Comparison of ENCODE assay signal across 17 mouse cellular contexts in the genomic region with DNA sequence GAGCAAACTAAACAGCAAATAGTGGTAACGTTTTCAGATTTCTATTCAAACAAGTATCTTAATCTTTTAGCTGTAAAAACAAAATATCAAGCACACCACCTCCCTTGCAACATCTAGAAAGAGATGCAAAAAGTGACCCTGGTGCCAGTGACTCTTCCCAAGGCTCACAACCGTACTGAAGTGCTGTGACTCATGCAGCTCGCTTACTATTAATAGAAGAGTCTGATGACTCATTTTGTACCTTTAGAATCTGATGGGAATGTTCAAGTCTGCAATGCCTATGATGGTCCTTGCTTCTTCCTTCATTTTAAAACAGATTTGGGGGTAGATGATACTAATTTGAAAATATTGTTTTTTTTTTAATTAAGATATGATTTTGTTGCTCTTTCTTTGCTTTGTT.
DNase-seq lines count a peak whose midpoint lies in the region; ATAC-seq and TF ChIP-seq lines count a peak whose summit lies in the region.
"Had no signal": no experiment of that assay in that cellular context is flagged by ENCODE, and none has a peak within 500 bp of the region (broad histone marks: within the 10 kb centered on the region; RNA-seq: fewer than 3 reads in every experiment).

No protein-coding gene starts in this region.

- no peak overlapping the region for H3K4me2 ChIP-seq in forebrain, embryonic 12.5 days
- H3K4me2 ChIP-seq: embryonic facial prominence, embryonic 13.5 days; heart, embryonic 12.5 days; liver, embryonic 15.5 days had no signal

- H3K4me1 ChIP-seq in forebrain, embryonic 12.5 days = no peaks in the 10 kb centered on the region
- H3K4me1 ChIP-seq: embryonic facial prominence, embryonic 13.5 days; liver, embryonic 15.5 days; midbrain, embryonic 10.5 days had no signal

- no peaks in the 10 kb centered on the region for H3K36me3 ChIP-seq in forebrain, embryonic 12.5 days (replicated peaks)
- H3K36me3 ChIP-seq: embryonic facial prominence, embryonic 13.5 days; heart, embryonic 12.5 days; liver, embryonic 15.5 days; midbrain, embryonic 10.5 days had no signal

- H3K9me3 ChIP-seq in forebrain, embryonic 12.5 days = no peaks in the 10 kb centered on the region
- H3K9me3 ChIP-seq: embryonic facial prominence, embryonic 13.5 days; heart, embryonic 12.5 days; liver, embryonic 15.5 days; midbrain, embryonic 10.5 days had no signal

- H3K4me3 ChIP-seq in gastrocnemius, adult 2 months = no peak overlapping the region
- no peak overlapping the region for H3K4me3 ChIP-seq in forebrain, embryonic 12.5 days (replicated peaks)
- H3K4me3 ChIP-seq: embryonic facial prominence, embryonic 13.5 days; heart, embryonic 12.5 days; liver, embryonic 15.5 days; midbrain, embryonic 10.5 days had no signal

- no peak for ATAC-seq in forebrain, embryonic 12.5 days (ENCODE audit: low FRiP score)

- WGBS in forebrain, embryonic 12.5 days = 87% methylated on average over 3 of the region's 3 CpGs

- H3K27ac ChIP-seq in gastrocnemius, adult 2 months = peak overlapping the region; percentile 80
- H3K27ac ChIP-seq in forebrain, embryonic 12.5 days = no peak overlapping the region
- H3K27ac ChIP-seq: embryonic facial prominence, embryonic 13.5 days; liver, embryonic 15.5 days; midbrain, embryonic 10.5 days had no signal

- peak; percentile 48 to 82 for DNase-seq in adrenal gland, adult (ENCODE audit: inconsistent age in 2 of 2, low spot score in 1 of 2)
- DNase-seq in adrenal gland, postnatal 4 days (ENCODE audit: low spot score in 2 of 2) = no peak
- no peak for DNase-seq in gastrocnemius, adult 2 months
- DNase-seq in gastrocnemius, postnatal 10 days = no peak
- DNase-seq in 3134 (ENCODE audit: extremely low read depth, insufficient read length, low spot score) = peak; percentile 34
- peak; percentile 30 for DNase-seq in adipocyte (ENCODE audit: low spot score)
- DNase-seq in urinary bladder, postnatal 4 days (ENCODE audit: low spot score in 2 of 2) = no peak
- DNase-seq: cerebellum, adult 11-12 months; gastrocnemius, postnatal 25 days; kidney, adult 2 months; kidney, postnatal 25 days; spleen, adult 18-20 months had no signal

- intact Hi-C loops in gastrocnemius, adult 2 months (cut with DNase I) = no loop called here

- no peak for TF ChIP-seq CTCF in gastrocnemius, adult 2 months (IDR thresholded peaks at IDR 0.05)

- H3K9ac ChIP-seq in forebrain, embryonic 12.5 days = no peak overlapping the region
- H3K9ac ChIP-seq: embryonic facial prominence, embryonic 13.5 days; heart, embryonic 12.5 days; liver, embryonic 15.5 days had no signal

- no peaks in the 10 kb centered on the region for H3K27me3 ChIP-seq in forebrain, embryonic 12.5 days
- H3K27me3 ChIP-seq: embryonic facial prominence, embryonic 13.5 days; heart, embryonic 12.5 days; liver, embryonic 15.5 days had no signal

Comparison
In these comparisons a context has a peak if more than half of its experiments do, and no peak if none do; other contexts are left out.
1. DNase-seq: peak in adrenal gland, adult (2 of 2), 3134 (single experiment) and adipocyte (single experiment); none in adrenal gland, postnatal 4 days (0 of 2), gastrocnemius, adult 2 months (single experiment), gastrocnemius, postnatal 10 days (single experiment) and urinary bladder, postnatal 4 days (0 of 2).